Mouse (Mus musculus) gastrocnemius, postnatal 36 days (tissue): Measurements from ENCODE around the gene Ftl1. TPM values are rescaled to one million over a fixed set of nuclear protein-coding genes. Genes with fewer than 3 reads are reported as not detected.
"Not testable (repeated sequence)": the region's sequence is repeated elsewhere in the genome, so short reads cannot be mapped to it uniquely, and the experiment has no call there.

ENCODE experiments used
- DNase-seq, 2 experiments: peaks; one replicate each; pipeline ENCODE4 v3.0.0; 2022
- intact Hi-C: fragments of 180-260 bp; cut with DNase I; formaldehyde crosslinking; loops from one replicate; pipeline ENCODE4 v1.15.1; 2025
- long read RNA-seq, 2 experiments: library from polyadenylated mRNA; stranded (forward); transcript quantifications; one replicate each; pipeline ENCODE4 v2.0.0; 2021
- total RNA-seq, 2 experiments: library from RNA; stranded (reverse); gene quantifications; 2 replicates each; pipeline ENCODE4 v1.2.3; 2021

Ftl1 gene
- 100 to 1,000 TPM; 132 to 146 TPM for total RNA-seq
- long read RNA-seq, experiment 1, transcript Ftl1-201 (4 exons, 968 nt), result major isoform, 266 of 274 reads
- long read RNA-seq, experiment 1, partial matches to known transcripts, result 2 of 274 reads
- long read RNA-seq, experiment 1, other reads (novel, unspliced or antisense), result 1 of 274 reads
- long read RNA-seq, experiment 2, transcript Ftl1-201 (4 exons, 968 nt), result major isoform, 300 of 321 reads
- long read RNA-seq, experiment 2, partial matches to known transcripts, result 1 of 321 reads
- long read RNA-seq, experiment 2, other reads (novel, unspliced or antisense), result 12 of 321 reads

- intact Hi-C loops, result not testable (repeated sequence)
- DNase-seq, result peak; percentile 92 to 96
Observed at GRCm38 (mm10) chr7:45459564-45460140, at the start of gene Ftl1. Ftl1 (minus strand) TSS chr7:45459884.

DNA sequence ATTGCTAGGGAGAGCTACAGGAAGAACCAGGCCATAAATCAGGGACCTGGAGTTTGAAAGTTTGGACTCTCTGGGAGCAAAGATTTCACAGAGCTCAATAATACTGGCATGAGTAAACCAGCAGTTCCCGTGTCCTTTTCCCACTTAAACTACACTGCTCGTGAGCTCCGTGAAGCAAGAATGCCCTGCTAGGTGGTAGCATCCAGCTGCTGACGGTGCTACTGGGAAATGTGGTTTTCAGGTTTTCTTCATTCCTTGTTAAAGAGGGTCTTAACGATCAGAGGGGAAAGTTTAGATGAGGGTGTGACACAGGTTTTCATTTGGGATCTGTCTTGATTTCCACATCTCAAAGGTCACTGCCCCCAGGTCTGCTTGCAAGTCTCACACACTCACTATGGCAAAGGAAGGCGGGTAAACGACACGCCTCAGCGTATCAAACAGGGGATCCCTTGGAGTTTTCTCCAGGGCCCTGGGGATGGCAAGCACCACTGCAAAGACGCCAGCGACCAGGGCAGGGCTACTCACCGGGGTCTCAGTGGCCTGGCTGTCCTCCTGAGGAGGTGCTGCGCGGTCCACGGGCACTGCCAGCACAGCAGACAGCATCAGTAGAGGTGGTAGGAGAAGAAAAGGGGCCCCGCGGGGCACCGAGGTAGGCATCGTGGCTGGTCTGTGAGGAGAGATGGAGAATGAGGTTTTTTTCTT lies 49.6 kb upstream of the Ftl1 start:
- DNase-seq, result no peak
- intact Hi-C loops, result no loop called here

- intact Hi-C loops, result no loop called here
- no peak for DNase-seq
Observed at GRCm38 (mm10) chr7:45508561-45508960, 48.9 kb upstream of the Ftl1 start.

DNA sequence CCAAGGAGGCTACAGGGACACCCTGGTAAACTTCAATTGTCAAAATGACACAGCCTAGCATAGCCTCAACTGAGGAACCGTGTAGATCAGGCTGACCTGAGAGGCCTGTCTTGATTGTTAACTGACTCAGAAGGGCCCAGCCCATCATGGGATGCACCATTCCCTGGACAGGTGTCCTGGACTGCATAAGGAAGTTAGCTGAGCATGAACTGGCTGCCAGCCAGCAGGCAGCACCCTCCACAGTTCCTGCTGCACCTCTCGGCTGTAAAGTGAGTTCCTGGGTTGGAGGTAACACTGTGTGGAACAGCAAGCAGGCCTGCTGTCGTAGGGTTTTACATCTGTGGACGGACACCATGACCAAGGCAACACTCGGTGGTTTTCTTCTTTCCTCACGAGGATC lies 47.9 kb upstream of the Ftl1 start:
- intact Hi-C loops, result no loop called here
- no peak for DNase-seq

GRCm38 (mm10) chr7:45498427-45498826 lies 38.7 kb upstream of the Ftl1 start:
- no peak for DNase-seq
- intact Hi-C loops, result no loop called here

DNA sequence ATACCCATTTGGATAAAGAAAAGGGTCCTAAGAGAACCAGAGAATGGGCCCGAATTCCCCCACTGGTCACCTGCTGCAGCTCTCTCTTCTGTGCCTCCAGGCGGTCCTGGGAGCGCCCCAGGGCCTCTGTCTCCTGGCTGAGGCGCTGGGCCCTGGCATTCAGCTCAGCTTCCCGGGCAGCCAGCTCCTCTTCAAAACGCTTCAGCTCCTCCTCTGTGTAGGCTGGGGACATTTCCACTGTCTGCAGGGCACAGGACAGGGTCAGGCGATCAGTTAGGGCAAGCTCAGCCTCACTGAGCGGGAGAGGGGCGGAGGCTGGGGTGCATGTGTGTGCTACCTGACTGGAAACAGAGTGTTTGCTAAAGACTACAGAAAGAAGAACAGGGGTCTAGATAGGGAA lies 34.9 kb upstream of the Ftl1 start:
- no peak for DNase-seq
- intact Hi-C loops, result no loop called here

GRCm38 (mm10) chr7:45492951-45493350 lies 33.3 kb upstream of the Ftl1 start:
- peak in 1 of 2 experiments; percentile 39 for DNase-seq
- intact Hi-C loops, result no loop called here

DNA sequence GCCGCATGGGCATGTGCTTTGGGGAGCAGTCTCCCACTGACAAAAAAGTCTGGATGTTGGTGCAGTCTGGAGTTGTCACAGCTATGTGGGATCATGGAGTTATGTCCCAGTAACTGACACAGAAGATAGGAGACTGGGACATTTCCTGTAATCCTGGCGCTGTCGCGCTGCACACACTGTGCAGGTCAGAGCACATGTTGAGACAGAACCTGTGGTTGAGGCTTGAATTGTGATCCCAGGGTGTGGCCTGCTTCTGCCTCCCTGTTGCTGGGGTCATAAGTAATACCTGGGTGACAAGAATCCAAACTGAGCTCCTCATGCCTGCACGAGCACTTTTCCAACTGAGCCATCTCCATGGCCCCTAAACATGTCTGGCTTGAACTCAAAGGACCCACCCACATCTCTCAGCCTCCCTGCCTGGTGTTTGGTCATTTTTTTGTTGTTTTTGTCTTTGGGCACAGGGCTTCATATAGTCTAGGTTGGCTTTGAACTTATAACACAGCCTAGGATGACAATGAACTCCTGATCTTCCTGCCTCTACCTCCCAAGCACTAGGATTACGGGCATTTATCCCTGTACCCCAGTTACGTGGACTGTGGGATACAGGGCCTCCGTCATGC lies 32.7 kb upstream of the Ftl1 start:
- no peak for DNase-seq
- intact Hi-C loops, result no loop called here

DNA sequence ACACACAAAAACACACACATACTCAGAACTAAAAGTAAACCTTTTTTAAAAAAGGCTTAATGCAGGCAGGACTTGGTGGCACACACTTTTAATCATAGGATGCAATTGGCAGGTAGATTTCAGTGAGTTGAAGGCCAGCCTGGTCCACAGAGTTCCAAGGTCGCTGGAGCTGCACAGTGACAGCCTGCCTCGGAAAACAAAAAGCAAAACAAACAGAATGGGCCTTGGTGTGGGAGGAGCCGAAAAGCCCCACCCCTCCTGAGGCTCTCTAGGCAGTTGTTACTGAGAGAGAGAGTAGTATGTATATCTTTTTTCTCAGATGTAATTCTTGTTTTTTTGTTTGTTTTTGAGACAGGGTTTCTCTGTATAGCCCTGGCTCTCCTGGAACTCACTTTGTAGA lies 31.6 kb upstream of the Ftl1 start:
- no peak for DNase-seq
- intact Hi-C loops, result no loop called here

DNA sequence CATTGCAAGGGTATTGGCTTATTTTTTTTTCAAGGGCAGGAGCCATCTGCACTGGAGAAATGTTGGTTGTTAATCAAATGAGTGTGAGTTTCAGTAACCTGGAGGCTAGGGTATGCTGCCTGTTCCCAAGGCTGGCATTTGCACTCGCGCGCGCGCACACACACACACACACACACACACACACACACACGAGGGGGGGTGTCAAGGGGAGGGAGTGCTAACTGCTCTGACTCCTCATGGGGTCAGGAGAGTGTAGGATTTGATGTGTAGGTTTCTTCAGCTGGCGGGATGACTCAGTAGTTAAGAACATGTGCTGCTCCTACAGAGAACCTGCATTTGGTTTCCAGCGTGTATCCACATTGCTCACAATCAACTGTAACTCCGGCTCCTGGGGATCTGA lies 31.1 kb upstream of the Ftl1 start:
- intact Hi-C loops, result no loop called here
- no peak for DNase-seq

DNA sequence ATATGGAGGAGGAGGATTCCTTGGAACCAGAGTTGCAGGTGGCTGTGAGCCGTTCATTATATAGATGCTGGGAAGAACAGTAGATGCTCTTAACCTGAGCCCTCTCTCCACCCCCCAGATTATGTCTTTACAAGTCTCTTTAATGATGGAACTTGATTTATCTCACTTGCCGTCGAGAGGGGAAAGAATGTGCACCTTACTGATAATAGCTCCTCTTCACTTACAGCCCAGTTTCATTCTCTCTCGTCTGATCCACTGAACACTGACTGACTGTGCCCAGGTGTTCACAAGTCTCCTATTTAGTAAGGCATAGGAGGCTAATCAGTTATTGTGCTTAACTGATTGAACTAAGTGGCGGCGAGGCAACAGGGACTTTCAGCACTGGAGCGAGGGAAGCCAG lies 29.9 kb upstream of the Ftl1 start:
- intact Hi-C loops, result no loop called here
- DNase-seq, result no peak

- peak; percentile 60 to 67 for DNase-seq
- intact Hi-C loops, result no loop called here
Observed at GRCm38 (mm10) chr7:45488293-45489204, 28.9 kb upstream of the Ftl1 start, which contains the start of gene Dhdh. Dhdh (minus strand) TSS chr7:45488805.

GRCm38 (mm10) chr7:45487861-45488292 lies 28.2 kb upstream of the Ftl1 start:
- intact Hi-C loops, result no loop called here
- no peak for DNase-seq

GRCm38 (mm10) chr7:45486761-45487415 lies 27.2 kb upstream of the Ftl1 start, which contains the start of gene Gm45808:
Gm45808 (minus strand) TSS chr7:45486811.
- intact Hi-C loops, result no loop called here
- DNase-seq, result peak in 1 of 2 experiments; percentile 9

DNA sequence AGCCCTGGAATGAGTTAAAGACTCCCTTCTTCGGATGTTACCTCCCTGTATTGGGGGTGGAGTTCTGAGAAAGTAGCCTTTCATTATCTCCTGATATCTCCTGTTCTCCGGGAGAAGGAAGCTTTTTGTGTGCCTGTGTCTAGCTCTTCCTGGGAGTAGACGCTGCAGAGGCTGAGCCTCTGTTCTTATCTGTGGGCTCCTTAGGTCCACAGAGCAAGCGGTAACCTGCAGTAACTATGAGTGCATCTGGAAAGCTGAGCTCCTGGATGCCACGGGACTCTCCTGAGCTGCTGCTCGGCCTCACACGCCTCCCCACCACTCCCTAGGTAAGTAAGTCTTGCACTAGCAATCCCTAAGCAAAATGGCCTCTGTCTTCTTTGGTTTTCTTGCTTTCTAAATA lies 26.5 kb upstream of the Ftl1 start:
- intact Hi-C loops, result no loop called here
- no peak for DNase-seq

- DNase-seq, intact Hi-C loops: not testable (repeated sequence)
Observed at GRCm38 (mm10) chr7:45484985-45485384, 25.3 kb upstream of the Ftl1 start.

DNA sequence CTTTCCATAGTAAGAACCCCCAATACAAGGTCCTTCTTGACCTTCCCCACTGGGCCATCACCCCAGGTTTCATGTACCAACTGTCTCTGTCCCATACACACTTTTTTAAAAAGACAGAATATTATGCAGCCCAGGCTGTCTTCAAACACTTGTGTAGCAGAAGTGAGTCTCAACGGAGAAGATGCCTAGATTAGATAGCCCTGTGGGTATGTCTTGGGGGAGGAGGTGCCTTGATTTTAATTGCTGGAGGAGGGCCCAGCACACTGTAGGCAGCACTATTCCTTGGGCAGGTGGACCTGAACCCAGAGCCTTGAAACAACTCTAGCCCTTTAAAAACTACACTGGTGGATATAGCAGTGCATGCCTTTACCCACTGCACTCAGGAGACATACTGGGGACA lies 22.5 kb upstream of the Ftl1 start:
- intact Hi-C loops, result no loop called here
- no peak for DNase-seq

GRCm38 (mm10) chr7:45481374-45481927 lies 21.8 kb upstream of the Ftl1 start, which contains the start of gene Tulp2:
Tulp2 (plus strand) TSS chr7:45481877.
- DNase-seq, result no peak
- intact Hi-C loops, result no loop called here

GRCm38 (mm10) chr7:45480310-45480709 lies 20.6 kb upstream of the Ftl1 start:
- DNase-seq, intact Hi-C loops: not testable (repeated sequence)
